Mouse (Mus musculus): Measurements from ENCODE around the gene Uxt. TPM values are rescaled to one million over a fixed set of nuclear protein-coding genes. Genes with fewer than 3 reads are reported as not detected.

Uxt gene
- total RNA-seq (2023): 35.2 TPM

DNA sequence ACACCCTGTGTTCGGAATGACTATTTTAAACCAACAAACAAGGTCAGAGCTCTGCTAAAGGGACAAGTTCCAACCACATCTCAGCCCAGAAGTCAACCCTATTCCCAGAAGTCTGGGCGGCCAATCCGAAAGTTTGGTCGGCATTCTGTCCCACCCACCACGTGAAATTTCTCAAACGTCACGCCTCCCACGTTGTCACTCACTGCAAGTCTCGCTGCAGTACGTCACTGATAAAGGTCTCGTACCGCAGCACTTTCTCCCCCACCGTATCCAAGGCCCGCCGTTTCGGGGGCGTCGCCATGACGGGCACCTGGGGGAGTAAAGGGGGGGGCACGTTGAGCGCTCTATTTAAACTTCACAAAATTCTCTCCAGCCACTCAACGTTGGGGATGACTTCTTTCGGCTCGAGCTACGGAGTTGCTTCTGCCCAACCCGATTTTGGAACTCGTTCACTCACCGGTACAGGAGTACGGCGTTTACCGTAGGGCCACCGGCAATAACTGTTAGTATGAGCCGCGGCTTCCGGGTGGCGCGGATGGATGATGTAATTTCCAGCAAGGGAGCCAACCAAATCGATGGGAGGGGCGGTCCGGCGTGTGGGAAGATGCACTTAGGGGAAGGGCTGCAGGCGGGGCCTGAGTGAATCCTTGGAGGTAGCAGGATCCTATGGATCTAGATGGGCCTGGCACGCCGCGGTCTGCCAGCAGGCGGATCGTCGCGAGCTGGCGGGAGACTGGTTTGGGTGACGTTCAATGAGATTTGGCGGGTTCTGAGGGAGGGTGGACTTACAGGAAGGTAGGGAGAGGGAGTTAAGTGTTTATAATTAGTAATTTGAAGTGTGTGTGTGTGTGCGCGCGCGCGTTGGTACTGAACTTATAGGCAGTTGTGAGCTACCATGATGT is at the start of gene Uxt:
Uxt (minus strand) TSS at position 541 of the 902 bp plus-strand sequence.

DNA sequence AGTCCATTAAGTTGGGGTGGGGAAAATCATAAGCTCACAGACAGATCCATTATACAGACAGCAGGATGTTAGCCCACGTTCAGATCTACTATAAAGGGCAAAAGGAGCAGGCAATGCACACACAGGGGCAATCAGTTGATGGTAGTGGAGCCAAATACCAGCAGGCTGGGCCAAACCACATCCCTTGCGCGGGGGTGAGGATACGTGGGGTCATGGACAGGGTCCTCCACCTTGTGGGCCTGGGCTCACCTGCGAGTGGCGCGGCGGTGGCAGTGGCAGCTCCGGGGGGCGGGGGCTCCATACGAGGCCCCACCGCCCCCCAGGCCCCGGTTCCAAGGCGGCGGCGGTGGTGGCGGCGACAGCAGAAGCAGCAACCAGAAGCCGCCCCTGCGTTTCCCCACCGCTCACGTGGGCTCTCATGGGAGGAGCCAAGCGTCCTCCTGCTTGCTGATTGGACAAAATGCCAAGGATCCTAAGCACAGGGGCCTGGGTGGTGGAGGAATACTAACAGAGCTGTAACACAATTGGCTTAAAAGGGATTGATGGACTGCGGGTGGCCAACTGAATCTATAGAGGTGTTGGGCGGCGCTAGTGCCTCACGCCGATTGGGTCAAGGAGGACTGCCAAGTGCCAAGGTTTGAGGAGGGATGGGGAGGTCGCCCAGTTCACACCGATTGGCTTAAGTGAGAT is 11.5 kb downstream of the Uxt start, which contains the start of gene Elk1:
Elk1 (minus strand) TSS at position 418 of the 690 bp plus-strand sequence.

DNA sequence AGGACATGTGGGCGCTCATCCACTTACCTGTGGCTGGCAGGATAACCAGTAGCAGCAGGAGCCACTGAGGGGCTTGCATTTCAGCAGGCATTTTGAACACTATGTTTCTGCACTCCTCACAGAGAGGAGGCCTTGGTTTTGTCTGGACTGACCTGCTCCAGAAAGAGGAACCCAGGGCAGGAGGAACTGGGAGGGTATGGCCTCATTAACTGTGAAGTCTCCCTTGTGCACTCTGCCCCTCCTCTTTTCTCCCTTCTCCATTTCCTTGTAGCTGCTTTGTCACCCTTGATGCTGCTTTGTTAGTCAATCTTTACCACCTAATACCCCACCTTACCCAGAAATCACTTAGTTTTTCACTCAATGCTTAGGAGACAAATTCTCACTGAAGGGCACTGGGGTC is 30.5 kb downstream of the Uxt start, which contains the start of gene Cfp:
Cfp (minus strand) TSS at position 192 of the 400 bp plus-strand sequence.

DNA sequence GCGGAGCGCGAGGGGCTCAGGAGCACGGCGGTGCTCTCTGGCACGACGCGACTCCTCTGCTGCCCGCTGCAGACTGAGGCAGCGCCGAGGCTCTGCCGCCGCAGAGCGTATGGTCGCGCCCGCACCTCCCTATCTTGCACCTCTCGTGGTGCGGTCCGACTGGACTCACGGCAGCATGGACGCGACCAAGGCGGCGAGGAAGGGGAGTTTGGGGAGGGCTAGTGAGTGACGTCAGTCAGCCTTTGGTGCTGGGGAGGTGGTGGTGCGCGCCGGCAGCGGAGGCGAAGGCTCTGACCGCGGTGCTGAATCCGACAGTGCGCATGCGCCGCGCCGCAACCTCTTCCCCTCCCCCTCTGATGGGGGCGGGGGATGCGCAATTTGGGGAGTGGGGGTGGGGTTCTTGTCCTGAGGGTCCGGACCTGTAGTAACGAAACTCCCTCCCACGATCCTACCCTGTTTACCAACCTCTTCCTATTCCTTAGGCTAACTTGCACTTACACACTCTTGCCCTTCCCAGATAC is 40.9 kb downstream of the Uxt start, which contains the start of gene Syn1:
Syn1 (minus strand) TSS at position 161 of the 521 bp plus-strand sequence.

Other genes starting within 250 kb of the Uxt start
- 142 TPM for gene Araf, start 164.2 kb downstream of the Uxt start, total RNA-seq (2023)
- gene Timp1, start 91.9 kb downstream of the Uxt start, total RNA-seq (2023): 0.61 TPM
- gene Syn1, start 41.0 kb downstream of the Uxt start, total RNA-seq (2023): not detected
- gene Cfp, start 30.5 kb downstream of the Uxt start, total RNA-seq (2023): 15.6 TPM
- 15.2 TPM for gene Elk1, start 11.4 kb downstream of the Uxt start, total RNA-seq (2023)
- 23.3 TPM for gene Zfp182, start 100.3 kb upstream of the Uxt start, total RNA-seq (2023)
- gene Spaca5, start 106.4 kb upstream of the Uxt start, total RNA-seq (2023): not detected
- gene Zfp300, start 127.5 kb upstream of the Uxt start, total RNA-seq (2023): 0.98 TPM
- gene Ssxa1, start 153.8 kb upstream of the Uxt start, total RNA-seq (2023): not detected
- gene Gm21876, start 213.6 kb upstream of the Uxt start, total RNA-seq (2023): not detected

All from CD8-positive naive resting alpha-beta T cell, adult 57 days (primary cell).